Mouse (Mus musculus) NIH3T3 (cell line): ENCODE measurements around the gene Rassf7.
A peak's percentile ranks its signal among the peaks of the same experiment; 100 is the strongest.

Source experiments
- DNase-seq: peaks from one replicate; pipeline ENCODE4 v3.0.0-alpha.2; 2012; ENCODE audit warnings: low read depth

Gene Rassf7

GRCm38 (mm10) chr7:141215101-141215879, at the start of gene Rassf7:
Rassf7 (plus strand) TSS chr7:141215860.
- peak; percentile 91 for DNase-seq

- peak; percentile 75 for DNase-seq
These were observed 47.7 kb upstream of the Rassf7 start for GRCm38 (mm10) chr7:141167901-141168517.

- peak; percentile 82 for DNase-seq
These were observed 47.1 kb upstream of the Rassf7 start for GRCm38 (mm10) chr7:141168518-141168953.

- DNase-seq: peak; percentile 14
These were observed 46.4 kb upstream of the Rassf7 start for GRCm38 (mm10) chr7:141169300-141169699.

GRCm38 (mm10) chr7:141169866-141170265, 45.8 kb upstream of the Rassf7 start:
- no peak for DNase-seq

GRCm38 (mm10) chr7:141172116-141173006, 43.3 kb upstream of the Rassf7 start, which contains the start of gene Rnh1:
Rnh1 (minus strand) TSS chr7:141172857.
- peak; percentile 95 for DNase-seq

GRCm38 (mm10) chr7:141173323-141173850, 42.3 kb upstream of the Rassf7 start:
- no peak for DNase-seq

- DNase-seq: peak; percentile 20
These were observed 40.6 kb upstream of the Rassf7 start for GRCm38 (mm10) chr7:141175068-141175467.

GRCm38 (mm10) chr7:141176173-141176572, 39.5 kb upstream of the Rassf7 start:
- peak; percentile 94 for DNase-seq

- no peak for DNase-seq
These were observed 27.5 kb upstream of the Rassf7 start for GRCm38 (mm10) chr7:141188194-141188593.

GRCm38 (mm10) chr7:141188733-141189132, 26.9 kb upstream of the Rassf7 start:
- no peak for DNase-seq

GRCm38 (mm10) chr7:141190220-141190619, 25.4 kb upstream of the Rassf7 start:
- DNase-seq: no peak

GRCm38 (mm10) chr7:141191036-141191435, 24.6 kb upstream of the Rassf7 start:
- no peak for DNase-seq

- no peak for DNase-seq
These were observed 23.6 kb upstream of the Rassf7 start for GRCm38 (mm10) chr7:141191796-141192685.

GRCm38 (mm10) chr7:141192776-141193347, 22.8 kb upstream of the Rassf7 start:
- no peak for DNase-seq

- no peak for DNase-seq
These were observed 22.3 kb upstream of the Rassf7 start for GRCm38 (mm10) chr7:141193348-141193856.

- peak; percentile 97 for DNase-seq
These were observed 21.7 kb upstream of the Rassf7 start, which contains the start of the genes Hras and Lrrc56 for GRCm38 (mm10) chr7:141193948-141194347. Hras (minus strand) TSS chr7:141194005. Lrrc56 (plus strand) TSS chr7:141194157.

GRCm38 (mm10) chr7:141194409-141194808, 21.3 kb upstream of the Rassf7 start:
- no peak for DNase-seq

- peak; percentile 93 for DNase-seq
These were observed 20.8 kb upstream of the Rassf7 start for GRCm38 (mm10) chr7:141194830-141195229.

GRCm38 (mm10) chr7:141195754-141196153, 19.9 kb upstream of the Rassf7 start:
- no peak for DNase-seq
